Mouse (Mus musculus): Measurements from ENCODE around the gene Ugt1a5. TPM values are rescaled to one million over a fixed set of nuclear protein-coding genes. Genes with fewer than 3 reads are reported as not detected.

Gene Ugt1a5
- polyA plus RNA-seq, 1 experiment from 2014 or later: not detected

- DNase-seq (ENCODE audit: low spot score) (peak; percentile 86), ATAC-seq (ENCODE audit: insufficient number of reproducible peaks, low FRiP score, low TSS enrichment, low read depth) (peak; percentile 97)
- Histone ChIP-seq H3K9ac (ENCODE audit: low read length) (peak within 1 kb of the TSS; percentile 72), H3K36me3 (ENCODE audit: control insufficient read depth, insufficient read depth, low read length) (no peaks in the 10 kb centered on the region), H3K4me3 (ENCODE audit: low read depth, low read length) (peak within 1 kb of the TSS; percentile 40), H3K4me2 (ENCODE audit: low read depth, severe bottlenecking) (peak within 1 kb of the TSS; percentile 75), H3K27ac (replicated peaks; ENCODE audit: low read depth, low read length) (no peak within 1 kb of the TSS), H3K27me3 (ENCODE audit: control insufficient read depth, insufficient read depth, low read length) (no peaks in the 10 kb centered on the region), H3K9me3 (ENCODE audit: control insufficient read depth, low read length) (no peaks in the 10 kb centered on the region), H3K4me1 (ENCODE audit: control insufficient read depth, insufficient read depth, low read length) (no peaks in the 10 kb centered on the region)
- 6% methylated on average over 61 of the region's 62 CpGs for WGBS
Measured at GRCm38 (mm10) chr1:88205294-88205922, 39.6 kb downstream of the Ugt1a5 start, which contains the start of gene Dnajb3. TSS of gene Dnajb3 (minus strand) at chr1:88205782.

GRCm38 (mm10) chr1:88206843-88207479 is 41.1 kb downstream of the Ugt1a5 start:
- no peak overlapping the region for H3K4me2 ChIP-seq (ENCODE audit: low read depth, severe bottlenecking)
- 79% methylated on average over 2 of the region's 2 CpGs for WGBS
- peaks cover 7% of the 10 kb centered on the region for H3K9me3 ChIP-seq (ENCODE audit: control insufficient read depth, low read length)
- H3K4me1 ChIP-seq (ENCODE audit: control insufficient read depth, insufficient read depth, low read length): no peaks in the 10 kb centered on the region
- H3K27ac ChIP-seq (replicated peaks; ENCODE audit: low read depth, low read length): no peak overlapping the region
- no peaks in the 10 kb centered on the region for H3K27me3 ChIP-seq (ENCODE audit: control insufficient read depth, insufficient read depth, low read length)
- ATAC-seq (ENCODE audit: insufficient number of reproducible peaks, low FRiP score, low TSS enrichment, low read depth) (no peak), DNase-seq (ENCODE audit: low spot score) (no peak)
- H3K9ac ChIP-seq (ENCODE audit: low read length): no peak overlapping the region
- no peak overlapping the region for H3K4me3 ChIP-seq (ENCODE audit: low read depth, low read length)
- no peaks in the 10 kb centered on the region for H3K36me3 ChIP-seq (ENCODE audit: control insufficient read depth, insufficient read depth, low read length)

- WGBS: 68% methylated on average over 8 of the region's 8 CpGs
- Histone ChIP-seq H3K4me3 (ENCODE audit: low read depth, low read length) (no peak within 1 kb of the TSS), H3K27ac (replicated peaks; ENCODE audit: low read depth, low read length) (no peak within 1 kb of the TSS), H3K27me3 (ENCODE audit: control insufficient read depth, insufficient read depth, low read length) (no peaks in the 10 kb centered on the region), H3K9ac (ENCODE audit: low read length) (no peak within 1 kb of the TSS), H3K9me3 (ENCODE audit: control insufficient read depth, low read length) (peaks cover 51% of the 10 kb centered on the region), H3K4me2 (ENCODE audit: low read depth, severe bottlenecking) (no peak within 1 kb of the TSS), H3K4me1 (ENCODE audit: control insufficient read depth, insufficient read depth, low read length) (no peaks in the 10 kb centered on the region), H3K36me3 (ENCODE audit: control insufficient read depth, insufficient read depth, low read length) (no peaks in the 10 kb centered on the region)
- ATAC-seq (ENCODE audit: insufficient number of reproducible peaks, low FRiP score, low TSS enrichment, low read depth) (no peak), DNase-seq (ENCODE audit: low spot score) (peak; percentile 36)
Measured at GRCm38 (mm10) chr1:88211812-88212211, 46.0 kb downstream of the Ugt1a5 start, which contains the start of gene Ugt1a1. TSS of gene Ugt1a1 (plus strand) at chr1:88211959.

GRCm38 (mm10) chr1:88212341-88213045 is 46.7 kb downstream of the Ugt1a5 start:
- no peak overlapping the region for H3K27ac ChIP-seq (replicated peaks; ENCODE audit: low read depth, low read length)
- ATAC-seq (ENCODE audit: insufficient number of reproducible peaks, low FRiP score, low TSS enrichment, low read depth) (peak; percentile 18; the same call in 1 of the 2 replicates), DNase-seq (ENCODE audit: low spot score) (peak; percentile 34)
- H3K4me1 ChIP-seq (ENCODE audit: control insufficient read depth, insufficient read depth, low read length): no peaks in the 10 kb centered on the region
- no peak overlapping the region for H3K4me2 ChIP-seq (ENCODE audit: low read depth, severe bottlenecking)
- H3K9ac ChIP-seq (ENCODE audit: low read length): no peak overlapping the region
- 64% methylated on average over 8 of the region's 8 CpGs for WGBS
- H3K36me3 ChIP-seq (ENCODE audit: control insufficient read depth, insufficient read depth, low read length): no peaks in the 10 kb centered on the region
- H3K4me3 ChIP-seq (ENCODE audit: low read depth, low read length): no peak overlapping the region
- peaks cover 57% of the 10 kb centered on the region for H3K9me3 ChIP-seq (ENCODE audit: control insufficient read depth, low read length)
- no peaks in the 10 kb centered on the region for H3K27me3 ChIP-seq (ENCODE audit: control insufficient read depth, insufficient read depth, low read length)

GRCm38 (mm10) chr1:88213061-88213460 is 47.2 kb downstream of the Ugt1a5 start:
- Histone ChIP-seq H3K27ac (replicated peaks; ENCODE audit: low read depth, low read length) (no peak overlapping the region), H3K36me3 (ENCODE audit: control insufficient read depth, insufficient read depth, low read length) (no peaks in the 10 kb centered on the region), H3K9ac (ENCODE audit: low read length) (no peak overlapping the region), H3K4me1 (ENCODE audit: control insufficient read depth, insufficient read depth, low read length) (no peaks in the 10 kb centered on the region), H3K9me3 (ENCODE audit: control insufficient read depth, low read length) (peaks cover 59% of the 10 kb centered on the region), H3K27me3 (ENCODE audit: control insufficient read depth, insufficient read depth, low read length) (no peaks in the 10 kb centered on the region), H3K4me2 (ENCODE audit: low read depth, severe bottlenecking) (no peak overlapping the region), H3K4me3 (ENCODE audit: low read depth, low read length) (no peak overlapping the region)
- ATAC-seq (ENCODE audit: insufficient number of reproducible peaks, low FRiP score, low TSS enrichment, low read depth) (no peak), DNase-seq (ENCODE audit: low spot score) (no peak)
- 82% methylated on average over 1 of the region's 1 CpGs for WGBS

GRCm38 (mm10) chr1:88213766-88214461 is 48.1 kb downstream of the Ugt1a5 start:
- Histone ChIP-seq H3K9me3 (ENCODE audit: control insufficient read depth, low read length) (peaks cover 59% of the 10 kb centered on the region), H3K4me1 (ENCODE audit: control insufficient read depth, insufficient read depth, low read length) (no peaks in the 10 kb centered on the region), H3K27me3 (ENCODE audit: control insufficient read depth, insufficient read depth, low read length) (no peaks in the 10 kb centered on the region), H3K27ac (replicated peaks; ENCODE audit: low read depth, low read length) (no peak overlapping the region), H3K9ac (ENCODE audit: low read length) (no peak overlapping the region), H3K4me2 (ENCODE audit: low read depth, severe bottlenecking) (no peak overlapping the region), H3K36me3 (ENCODE audit: control insufficient read depth, insufficient read depth, low read length) (no peaks in the 10 kb centered on the region), H3K4me3 (ENCODE audit: low read depth, low read length) (no peak overlapping the region)
- ATAC-seq (ENCODE audit: insufficient number of reproducible peaks, low FRiP score, low TSS enrichment, low read depth) (no peak), DNase-seq (ENCODE audit: low spot score) (peak; percentile 30)
- WGBS: 78% methylated on average over 2 of the region's 2 CpGs

GRCm38 (mm10) chr1:88214462-88214952 is 48.7 kb downstream of the Ugt1a5 start:
- H3K27me3 ChIP-seq (ENCODE audit: control insufficient read depth, insufficient read depth, low read length): no peaks in the 10 kb centered on the region
- WGBS: 80% methylated on average over 2 of the region's 2 CpGs
- ATAC-seq (ENCODE audit: insufficient number of reproducible peaks, low FRiP score, low TSS enrichment, low read depth) (no peak), DNase-seq (ENCODE audit: low spot score) (peak; percentile 25)
- peaks cover 59% of the 10 kb centered on the region for H3K9me3 ChIP-seq (ENCODE audit: control insufficient read depth, low read length)
- no peak overlapping the region for H3K27ac ChIP-seq (replicated peaks; ENCODE audit: low read depth, low read length)
- no peak overlapping the region for H3K4me2 ChIP-seq (ENCODE audit: low read depth, severe bottlenecking)
- H3K9ac ChIP-seq (ENCODE audit: low read length): no peak overlapping the region
- H3K4me1 ChIP-seq (ENCODE audit: control insufficient read depth, insufficient read depth, low read length): no peaks in the 10 kb centered on the region
- no peak overlapping the region for H3K4me3 ChIP-seq (ENCODE audit: low read depth, low read length)
- H3K36me3 ChIP-seq (ENCODE audit: control insufficient read depth, insufficient read depth, low read length): no peaks in the 10 kb centered on the region

All from limb, embryonic 11.5 days (tissue).